Mouse (Mus musculus): ENCODE measurements around the gene Pdpk1.

DNA sequence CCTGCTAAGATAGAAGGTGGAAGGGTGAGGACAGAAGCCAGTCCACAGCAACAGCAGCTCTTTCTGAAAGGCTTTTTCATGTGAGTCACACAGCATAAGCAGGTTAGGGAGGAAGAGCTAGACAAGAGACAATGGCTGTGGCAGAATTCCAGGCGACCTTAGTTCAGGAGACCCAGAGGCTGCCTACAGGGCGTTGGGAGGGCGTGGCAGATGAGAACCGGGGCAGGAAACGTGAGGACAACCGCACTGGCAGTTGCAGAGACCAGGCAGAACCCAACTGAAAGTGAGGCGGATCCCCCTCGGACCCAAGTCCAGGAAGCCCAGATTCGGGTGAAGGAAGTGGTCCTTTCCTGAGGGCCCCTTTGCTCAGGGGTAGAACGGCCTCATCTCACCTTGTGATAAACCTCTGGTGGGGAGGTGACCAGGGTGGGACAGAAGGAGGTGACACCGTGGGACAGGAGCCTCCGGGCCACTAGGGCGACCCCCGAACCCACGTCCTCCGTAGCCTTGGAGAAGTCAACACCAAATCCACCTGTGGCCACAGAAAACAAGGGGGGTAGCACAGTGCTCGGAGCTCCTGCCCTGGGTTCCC, 12.0 kb upstream of the Pdpk1 start:
- TF ChIP-seq ZNF384 (IDR thresholded peaks at IDR 0.05; ENCODE audit: low read depth, low read length) (no peak), HCFC1 (IDR thresholded peaks at IDR 0.05; ENCODE audit: borderline replicate concordance, insufficient read depth, low read length) (no peak), ZC3H11A (IDR thresholded peaks at IDR 0.05; ENCODE audit: borderline replicate concordance, low read depth, low read length) (no peak)

All from ES-E14 (cell line).